Mouse (Mus musculus): ENCODE data around the gene Arpp19.

DNA sequence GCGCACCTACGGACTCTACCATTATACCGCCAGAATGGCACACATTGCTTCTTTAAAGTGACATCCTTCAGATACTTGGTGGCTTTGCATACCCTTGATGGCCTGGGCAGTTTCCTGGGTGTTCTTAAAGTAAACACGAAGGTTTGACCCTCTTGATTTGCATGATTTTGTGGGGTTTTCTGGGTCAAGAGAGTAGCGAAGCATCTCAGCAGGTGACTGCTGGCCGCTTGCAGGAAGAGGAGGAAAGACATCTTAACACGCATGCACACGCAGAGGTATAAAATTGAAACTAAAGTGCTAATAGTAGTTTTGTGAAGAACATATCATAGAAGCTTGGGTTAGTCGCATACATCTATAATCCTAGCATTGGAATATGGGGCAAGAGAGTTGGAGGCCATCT, 61.5 kb downstream of the Arpp19 start:
- no peak for TF ChIP-seq EP300 (IDR thresholded peaks at IDR 0.05; ENCODE audit: low read depth)
- TF ChIP-seq CTCF (IDR thresholded peaks at IDR 0.05; ENCODE audit: low read depth), result no peak

Measured in liver, embryonic 14.5 days (tissue).